Mouse (Mus musculus) spleen, postnatal 0 days (tissue): ENCODE results near the gene Ctrb1. TPM values are rescaled to one million over a fixed set of nuclear protein-coding genes. Genes with fewer than 3 reads are reported as not detected.

Experiments
- polyA plus RNA-seq: library from polyadenylated mRNA; unstranded; fragments of >200 nt; fragmentation: Nextera tagmentation; extraction: Ambion mirVana; gene quantifications from 2 replicates; pipeline ENCODE4 v1.2.1, GENCODE M21; 2015

Ctrb1 gene
- polyA plus RNA-seq = 131 and 329 TPM in 2 replicates

GRCm38 (mm10) chr8:111690960-111691445, at the start of gene Ctrb1:
Gene Ctrb1, minus strand, starts transcription at chr8:111691010.

GRCm38 (mm10) chr8:111643264-111644141, 47.3 kb downstream of the Ctrb1 start, which contains the start of gene Zfp1:
Gene Zfp1, plus strand, starts transcription at chr8:111643401.

Other genes with a start within 250 kb of the Ctrb1 start
- gene Wdr59, start 168.9 kb downstream of the Ctrb1 start, polyA plus RNA-seq = 3.1 and 3.2 TPM in 2 replicates
- gene Znrf1, start 154.9 kb downstream of the Ctrb1 start, polyA plus RNA-seq = 14.3 and 16.7 TPM in 2 replicates
- gene Ldhd, start 60.6 kb downstream of the Ctrb1 start, polyA plus RNA-seq = 0.17 and 0.25 TPM in 2 replicates
- gene Zfp1, start 47.6 kb downstream of the Ctrb1 start, polyA plus RNA-seq = 6.0 and 8.2 TPM in 2 replicates
- 10.6 and 15.5 TPM in 2 replicates for gene Bcar1, start 52.8 kb upstream of the Ctrb1 start, polyA plus RNA-seq
- gene Cfdp1, start 163.3 kb upstream of the Ctrb1 start, polyA plus RNA-seq = 109 and 110 TPM in 2 replicates
- 4.6 and 5.2 TPM in 2 replicates for gene Tmem170, start 185.7 kb upstream of the Ctrb1 start, polyA plus RNA-seq
- not detected in 2 replicates for gene Chst5, start 219.4 kb upstream of the Ctrb1 start, polyA plus RNA-seq
- 2.8 and 3.3 TPM in 2 replicates for gene Tmem231, start 242.9 kb upstream of the Ctrb1 start, polyA plus RNA-seq
- gene Gabarapl2, start 249.7 kb upstream of the Ctrb1 start, polyA plus RNA-seq = 233 and 243 TPM in 2 replicates